Mouse (Mus musculus): Measurements from ENCODE around the gene Eps8l1. TPM values are rescaled to one million over a fixed set of nuclear protein-coding genes. Genes with fewer than 3 reads are reported as not detected.

The Eps8l1 gene
- total RNA-seq, 2 experiments from 2014 or later: 3.1 to 3.4 TPM

GRCm38 (mm10) chr7:4471179-4471555, 10.7 kb downstream of the Eps8l1 start:
- peak; percentile 82 to 86 for DNase-seq (ENCODE audit: low spot score in 2 of 2)
- intact Hi-C loops (cut with DNase I): loop anchor here (5.0 to 10.0 kb wide), 3 partner anchors 39 to 1176 kb away; partner anchors contain the start of gene Tmc4

- DNase-seq (ENCODE audit: low spot score in 2 of 2): no peak
- intact Hi-C loops (cut with DNase I): loop anchor here (5.0 to 10.0 kb wide), 3 partner anchors 42 to 1179 kb away; partner anchors contain the start of gene Tmc4
Measured at GRCm38 (mm10) chr7:4473940-4474339, 13.5 kb downstream of the Eps8l1 start.

- peak; percentile 63 to 68 for DNase-seq (ENCODE audit: low spot score in 2 of 2)
- intact Hi-C loops (cut with DNase I): loop anchor here (10.0 kb wide), 2 partner anchors 803 to 1183 kb away; partner anchors contain the start of gene Tmc4
Measured at GRCm38 (mm10) chr7:4478021-4478795, 17.7 kb downstream of the Eps8l1 start.

- DNase-seq (ENCODE audit: low spot score in 2 of 2): no peak
- intact Hi-C loops (cut with DNase I): loop anchor here (10.0 kb wide), 2 partner anchors 804 to 1184 kb away; partner anchors contain the start of gene Tmc4
Measured at GRCm38 (mm10) chr7:4478796-4479291, 18.4 kb downstream of the Eps8l1 start.

- intact Hi-C loops (cut with DNase I): loop anchor here (10.0 kb wide), 2 partner anchors 805 to 1185 kb away; partner anchors contain the start of gene Tmc4
Measured at GRCm38 (mm10) chr7:4479674-4480073, 19.2 kb downstream of the Eps8l1 start.

GRCm38 (mm10) chr7:4482281-4482680, 21.8 kb downstream of the Eps8l1 start:
- intact Hi-C loops (cut with DNase I): no loop called here
- no peak for DNase-seq (ENCODE audit: low spot score in 2 of 2)

More at GRCm38 (mm10) chr7:4479674-4480073, 19.2 kb downstream of the Eps8l1 start:
- DNase-seq (ENCODE audit: low spot score in 2 of 2): no peak

- DNase-seq (ENCODE audit: low spot score in 2 of 2): no peak
- intact Hi-C loops (cut with DNase I): no loop called here
Measured at GRCm38 (mm10) chr7:4491308-4491707, 30.8 kb downstream of the Eps8l1 start.

- intact Hi-C loops (cut with DNase I): no loop called here
Measured at GRCm38 (mm10) chr7:4492284-4493224, 32.1 kb downstream of the Eps8l1 start.

GRCm38 (mm10) chr7:4493991-4494390, 33.5 kb downstream of the Eps8l1 start:
- no peak for DNase-seq (ENCODE audit: low spot score in 2 of 2)
- intact Hi-C loops (cut with DNase I): no loop called here

More at GRCm38 (mm10) chr7:4492284-4493224, 32.1 kb downstream of the Eps8l1 start:
- no peak for DNase-seq (ENCODE audit: low spot score in 2 of 2)

- intact Hi-C loops (cut with DNase I): no loop called here
- no peak for DNase-seq (ENCODE audit: low spot score in 2 of 2)
Measured at GRCm38 (mm10) chr7:4496468-4496867, 36.0 kb downstream of the Eps8l1 start.

- no peak for DNase-seq (ENCODE audit: low spot score in 2 of 2)
- intact Hi-C loops (cut with DNase I): no loop called here
Measured at GRCm38 (mm10) chr7:4497271-4497903, 36.9 kb downstream of the Eps8l1 start.

GRCm38 (mm10) chr7:4498251-4498650, 37.8 kb downstream of the Eps8l1 start:
- intact Hi-C loops (cut with DNase I): no loop called here
- DNase-seq (ENCODE audit: low spot score in 2 of 2): no peak

GRCm38 (mm10) chr7:4499034-4499433, 38.6 kb downstream of the Eps8l1 start:
- no peak for DNase-seq (ENCODE audit: low spot score in 2 of 2)
- intact Hi-C loops (cut with DNase I): no loop called here

- peak; percentile 43 to 49 for DNase-seq (ENCODE audit: low spot score in 2 of 2)
- intact Hi-C loops (cut with DNase I): no loop called here
Measured at GRCm38 (mm10) chr7:4500892-4501471, 40.5 kb downstream of the Eps8l1 start.

- intact Hi-C loops (cut with DNase I): no loop called here
- DNase-seq (ENCODE audit: low spot score in 2 of 2): peak; percentile 97
Measured at GRCm38 (mm10) chr7:4501558-4502397, 41.3 kb downstream of the Eps8l1 start, which contains the start of gene Ppp1r12c. Gene Ppp1r12c, minus strand, starts transcription at chr7:4501680.

GRCm38 (mm10) chr7:4502421-4503090, 42.1 kb downstream of the Eps8l1 start:
- intact Hi-C loops (cut with DNase I): no loop called here
- peak; percentile 24 to 53 for DNase-seq (ENCODE audit: low spot score in 2 of 2)

- intact Hi-C loops (cut with DNase I): no loop called here
- DNase-seq (ENCODE audit: low spot score in 2 of 2): no peak
Measured at GRCm38 (mm10) chr7:4503100-4503499, 42.6 kb downstream of the Eps8l1 start.

GRCm38 (mm10) chr7:4503858-4504257, 43.4 kb downstream of the Eps8l1 start:
- intact Hi-C loops (cut with DNase I): no loop called here

More at GRCm38 (mm10) chr7:4503858-4504257, 43.4 kb downstream of the Eps8l1 start:
- DNase-seq (ENCODE audit: low spot score in 2 of 2): no peak
